Mouse (Mus musculus): ENCODE measurements at regions not wholly inside any gene's neighbourhood (a gene's known extent, or its start where the extent isn't known, plus 50 kb on each side); places are given as distances from the start of the nearest gene placed in this dataset.

GRCm38 (mm10) chr19:56198474-56199236 is 88.3 kb upstream of the Habp2 start:
- TF ChIP-seq CTCF (IDR thresholded peaks at IDR 0.05; ENCODE audit: borderline replicate concordance, insufficient read depth, low read depth, low read length), result no peak
- TF ChIP-seq POLR2A (IDR thresholded peaks at IDR 0.05; ENCODE audit: borderline replicate concordance, insufficient read depth, low read length), result no peak

Data from cerebellum, adult 2 months (tissue).